Mouse (Mus musculus): Measurements from ENCODE around the gene Olfr56. TPM values are rescaled to one million over a fixed set of nuclear protein-coding genes. Genes with fewer than 3 reads are reported as not detected.
A peak's percentile ranks its signal among the peaks of the same experiment; 100 is the strongest.
"Not testable (repeated sequence)": the region's sequence is repeated elsewhere in the genome, so short reads cannot be mapped to it uniquely, and the experiment has no call there.

Olfr56 gene
- polyA plus RNA-seq, 1 experiment from 2014 or later, result 0.06 TPM

GRCm38 (mm10) chr11:49000411-49000810, 21.7 kb downstream of the Olfr56 start:
- ATAC-seq; in situ Hi-C loops (cut with MboI; ENCODE audit: low pct_unique_long_range_greater_than_20kb); DNase-seq (ENCODE audit: low read depth, low spot score); CTCF ChIA-PET; POLR2A ChIA-PET; H3K27me3 ChIP-seq: not testable (repeated sequence)

GRCm38 (mm10) chr11:49006317-49006716, 27.6 kb downstream of the Olfr56 start:
- ATAC-seq; POLR2A ChIA-PET; DNase-seq (ENCODE audit: low read depth, low spot score); in situ Hi-C loops (cut with MboI; ENCODE audit: low pct_unique_long_range_greater_than_20kb); CTCF ChIA-PET; H3K27me3 ChIP-seq: not testable (repeated sequence)

DNA sequence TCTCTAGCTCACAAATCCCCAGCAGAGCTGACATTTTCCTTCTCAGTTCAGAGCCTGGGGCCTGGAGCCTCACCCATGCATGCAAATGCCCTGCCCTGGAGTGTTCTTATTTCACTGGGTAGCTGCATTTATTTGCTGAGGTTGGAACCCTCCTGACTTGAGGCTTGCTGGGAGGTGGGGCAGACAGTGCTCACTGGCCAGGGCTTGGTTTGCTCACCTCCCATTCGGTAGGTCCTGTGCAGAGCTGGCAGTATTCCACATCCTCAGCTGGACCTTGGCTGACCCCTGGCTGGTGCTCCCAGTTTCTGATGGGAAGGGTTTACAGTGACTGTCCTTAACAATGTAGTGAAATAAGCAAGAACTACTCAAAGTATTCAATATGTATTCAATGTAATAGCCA, 28.1 kb downstream of the Olfr56 start:
- DNase-seq (ENCODE audit: low read depth, low spot score); POLR2A ChIA-PET; H3K27me3 ChIP-seq; in situ Hi-C loops (cut with MboI; ENCODE audit: low pct_unique_long_range_greater_than_20kb); CTCF ChIA-PET: not testable (repeated sequence)
- ATAC-seq, result peak; percentile 17

DNA sequence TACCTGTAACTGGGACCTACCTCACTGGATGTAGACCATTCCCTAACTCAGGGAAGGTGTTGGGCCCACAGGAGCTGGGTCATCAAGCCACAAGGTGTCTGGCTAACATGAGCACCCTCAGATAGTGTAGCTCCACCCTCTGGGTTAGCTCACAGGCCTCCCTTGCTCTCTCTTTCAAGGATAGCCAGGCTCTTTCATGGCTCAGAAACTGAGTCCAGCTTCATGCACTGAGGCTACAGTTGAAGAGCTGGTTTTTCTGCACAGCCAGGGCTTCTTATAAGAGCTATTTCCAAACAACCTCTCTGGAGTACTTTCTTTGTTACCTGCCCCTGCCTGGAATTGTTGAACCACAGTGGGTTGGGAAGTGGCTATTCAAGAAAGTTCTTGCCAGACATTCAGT, 33.4 kb downstream of the Olfr56 start:
- POLR2A ChIA-PET; ATAC-seq; in situ Hi-C loops (cut with MboI; ENCODE audit: low pct_unique_long_range_greater_than_20kb); CTCF ChIA-PET; H3K27me3 ChIP-seq; DNase-seq (ENCODE audit: low read depth, low spot score): not testable (repeated sequence)

DNA sequence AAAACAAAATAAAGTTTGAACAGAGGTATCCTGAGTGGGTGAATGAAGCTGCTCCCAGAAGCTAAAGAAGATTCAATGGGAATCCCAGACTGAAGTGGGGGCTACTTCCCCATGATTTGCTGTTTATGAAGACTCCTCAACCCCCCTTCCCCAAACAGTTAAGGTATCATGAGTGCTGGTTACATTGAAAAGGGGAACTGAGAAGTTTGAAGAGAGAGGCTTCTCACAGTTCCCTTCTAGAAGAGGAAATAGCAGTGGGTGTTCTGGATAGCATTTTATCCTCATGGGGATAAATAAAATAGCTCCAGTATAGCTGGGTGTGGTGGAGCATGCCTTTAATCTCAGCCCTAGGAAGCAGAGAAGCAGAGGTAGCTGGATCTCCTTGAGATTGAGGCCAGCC, 71.4 kb downstream of the Olfr56 start:
- in situ Hi-C loops (cut with MboI; ENCODE audit: low pct_unique_long_range_greater_than_20kb); H3K27me3 ChIP-seq; DNase-seq (ENCODE audit: low read depth, low spot score); POLR2A ChIA-PET; ATAC-seq; CTCF ChIA-PET: not testable (repeated sequence)

DNA sequence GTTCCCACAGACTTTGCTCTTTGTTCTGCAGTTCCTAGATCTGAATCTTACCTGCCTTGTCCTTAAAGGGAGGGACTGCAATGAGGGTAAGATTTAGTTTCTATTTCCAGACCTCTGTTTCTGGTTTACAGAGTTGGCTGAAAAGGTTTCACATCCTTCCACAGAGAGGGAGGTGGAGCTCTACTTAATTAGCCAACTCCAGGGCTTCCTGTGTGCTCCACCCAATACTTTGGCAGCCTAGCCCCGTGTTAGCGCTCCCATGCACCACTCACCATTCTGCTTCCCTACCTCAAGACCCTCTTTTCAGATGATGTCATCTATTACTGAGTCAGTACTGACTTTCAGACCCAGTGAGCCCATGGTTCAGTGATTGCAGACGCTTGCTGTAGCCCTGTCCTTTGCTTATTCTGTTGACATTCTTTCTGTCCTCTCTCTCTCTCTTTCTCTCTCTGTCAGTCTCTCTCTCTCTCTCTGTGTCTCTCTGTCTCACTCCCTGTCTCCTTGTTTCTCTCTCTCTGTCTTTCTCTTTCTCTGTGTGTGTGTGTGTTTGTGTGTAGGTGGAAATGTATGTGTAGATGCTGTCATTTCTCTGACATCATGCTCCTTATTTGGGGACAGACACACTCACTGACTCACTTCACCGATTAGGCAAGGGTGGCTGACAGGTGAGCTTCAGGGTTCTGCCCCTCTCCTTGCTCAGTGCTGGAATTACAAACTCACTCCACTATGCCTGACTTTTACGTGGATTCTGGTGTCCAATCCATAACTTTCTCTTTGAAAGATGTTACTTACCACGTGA, 72.6 kb downstream of the Olfr56 start, which contains the start of gene 9930111J21Rik2:
Gene 9930111J21Rik2, minus strand, starts transcription at position 150 of the 799 bp plus-strand sequence.
- POLR2A ChIA-PET; H3K27me3 ChIP-seq; in situ Hi-C loops (cut with MboI; ENCODE audit: low pct_unique_long_range_greater_than_20kb); ATAC-seq; DNase-seq (ENCODE audit: low read depth, low spot score); CTCF ChIA-PET: not testable (repeated sequence)

GRCm38 (mm10) chr11:49051894-49052293, 73.2 kb downstream of the Olfr56 start:
- POLR2A ChIA-PET; CTCF ChIA-PET; H3K27me3 ChIP-seq; in situ Hi-C loops (cut with MboI; ENCODE audit: low pct_unique_long_range_greater_than_20kb); DNase-seq (ENCODE audit: low read depth, low spot score): not testable (repeated sequence)
- ATAC-seq, result peak; percentile 89

- ATAC-seq; DNase-seq (ENCODE audit: low read depth, low spot score); CTCF ChIA-PET; POLR2A ChIA-PET; in situ Hi-C loops (cut with MboI; ENCODE audit: low pct_unique_long_range_greater_than_20kb); H3K27me3 ChIP-seq: not testable (repeated sequence)
These were observed 81.4 kb downstream of the Olfr56 start for GRCm38 (mm10) chr11:49060061-49060460.

GRCm38 (mm10) chr11:49061865-49062264, 83.2 kb downstream of the Olfr56 start:
- in situ Hi-C loops (cut with MboI; ENCODE audit: low pct_unique_long_range_greater_than_20kb); CTCF ChIA-PET; H3K27me3 ChIP-seq; POLR2A ChIA-PET; DNase-seq (ENCODE audit: low read depth, low spot score); ATAC-seq: not testable (repeated sequence)

DNA sequence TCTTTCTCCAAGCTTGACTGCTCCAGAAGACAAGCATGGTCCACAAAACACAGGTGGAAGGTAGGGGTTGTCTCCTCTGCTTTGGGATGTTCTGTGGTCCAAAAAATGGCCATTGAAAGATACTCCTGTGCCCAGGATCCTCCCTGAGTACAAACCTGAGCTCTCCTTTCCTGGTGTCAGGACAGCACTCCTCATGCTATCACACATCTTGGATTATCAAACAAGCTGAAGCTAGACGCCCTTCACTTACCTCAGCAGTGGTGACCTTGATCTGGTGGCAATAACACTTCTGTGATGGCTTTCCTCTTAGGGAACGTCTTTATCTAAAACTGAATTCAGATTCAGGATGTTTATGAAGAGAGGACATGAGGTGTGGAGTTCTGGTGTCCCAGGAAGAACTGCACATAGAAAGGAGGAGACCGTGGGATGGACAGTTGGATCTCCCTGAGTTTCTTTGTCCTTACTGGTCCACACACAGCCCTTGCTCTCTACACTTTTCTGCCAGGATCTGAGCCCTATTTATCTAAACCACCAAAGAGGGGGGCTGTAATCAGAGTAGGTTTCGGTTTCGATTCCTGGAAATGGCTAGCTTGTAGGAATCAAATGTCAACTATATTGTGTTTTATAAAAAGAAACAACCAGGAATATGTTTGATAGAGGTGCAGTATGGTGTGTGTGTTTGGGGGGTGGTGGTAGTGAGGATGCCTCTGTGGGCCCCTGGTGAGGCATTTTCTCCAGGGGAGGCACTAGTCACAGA, 85.2 kb downstream of the Olfr56 start, which contains the start of gene Tgtp2:
Gene Tgtp2, minus strand, starts transcription at position 494 of the 757 bp plus-strand sequence.
- ATAC-seq; CTCF ChIA-PET; DNase-seq (ENCODE audit: low read depth, low spot score): not testable (repeated sequence)

DNA sequence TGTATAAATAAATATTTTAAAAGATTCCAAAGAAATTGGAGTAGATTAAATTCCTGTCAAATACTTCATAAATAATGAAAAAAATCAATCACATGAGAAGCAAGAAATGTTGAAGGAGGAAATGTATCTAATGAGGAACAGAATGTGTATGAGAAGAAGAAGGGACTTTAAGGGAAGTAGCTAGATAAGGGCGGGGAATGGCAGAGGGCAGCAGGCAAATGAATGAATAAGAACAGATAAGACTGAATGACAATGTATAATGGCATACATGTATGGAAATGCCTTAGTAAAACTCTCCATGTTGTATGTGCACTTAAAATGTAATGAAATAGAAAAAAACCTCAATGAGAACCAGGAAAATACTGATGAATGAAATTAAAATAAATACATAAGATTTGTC, 89.7 kb downstream of the Olfr56 start:
- CTCF ChIA-PET, result no interaction called here
- in situ Hi-C loops (cut with MboI; ENCODE audit: low pct_unique_long_range_greater_than_20kb), result no loop called here

More for the DNA sequence above, 85.2 kb downstream of the Olfr56 start, which contains the start of gene Tgtp2:
- POLR2A ChIA-PET; in situ Hi-C loops (cut with MboI; ENCODE audit: low pct_unique_long_range_greater_than_20kb); H3K27me3 ChIP-seq: not testable (repeated sequence)

More for the DNA sequence above, 89.7 kb downstream of the Olfr56 start:
- POLR2A ChIA-PET, result no interaction called here
- H3K27me3 ChIP-seq, result no peaks in the 10 kb centered on the region
- ATAC-seq (no peak), DNase-seq (ENCODE audit: low read depth, low spot score) (no peak)
- no peak for TF ChIP-seq CTCF (IDR thresholded peaks at IDR 0.05)
